Mouse (Mus musculus): ENCODE results near the gene Abcf2. TPM values are rescaled to one million over a fixed set of nuclear protein-coding genes. Genes with fewer than 3 reads are reported as not detected.
"Not testable (repeated sequence)": the region's sequence is repeated elsewhere in the genome, so short reads cannot be mapped to it uniquely, and the experiment has no call there.

Abcf2 gene
- polyA plus RNA-seq, 1 experiment from 2014 or later = 118 TPM

DNA sequence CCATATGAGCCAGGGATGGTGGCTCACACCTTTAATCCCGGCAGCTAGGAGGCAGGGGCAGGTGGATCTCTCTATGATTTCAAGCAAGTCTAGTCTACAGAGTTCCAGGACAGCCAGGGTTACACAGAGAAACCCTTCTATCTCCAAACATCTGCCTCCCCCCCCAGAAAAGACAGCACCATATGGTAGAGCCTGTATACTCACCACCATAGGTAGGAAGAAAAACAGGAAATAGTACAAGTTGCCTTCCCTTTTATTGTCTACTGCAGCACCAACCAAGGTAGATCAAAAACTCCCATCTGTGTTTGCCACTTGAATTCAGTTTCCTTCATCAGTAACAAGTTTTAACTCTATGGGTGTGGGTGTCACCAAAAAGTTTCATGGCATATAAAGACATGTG lies 1.3 kb downstream of the Abcf2 start:
- H3K36me3 ChIP-seq = peaks cover 45% of the 10 kb centered on the region
- no peaks in the 10 kb centered on the region for H3K9me3 ChIP-seq (replicated peaks)
- peak overlapping the region; percentile 84 for H3K9ac ChIP-seq
- ATAC-seq (replicated peaks; ENCODE audit: low FRiP score) = no peak
- H3K27ac ChIP-seq = no peak overlapping the region
- peak overlapping the region; percentile 90 for H3K4me3 ChIP-seq (replicated peaks)
- peak overlapping the region; percentile 84 for H3K4me2 ChIP-seq
- H3K27me3 ChIP-seq = no peaks in the 10 kb centered on the region
- WGBS = 86% methylated on average over 1 of the region's 1 CpGs
- peaks cover 13% of the 10 kb centered on the region for H3K4me1 ChIP-seq

- Histone ChIP-seq H3K4me3 (replicated peaks) (no peak within 1 kb of the TSS), H3K4me1 (peaks cover 3% of the 10 kb centered on the region), H3K36me3 (no peaks in the 10 kb centered on the region), H3K27ac (no peak within 1 kb of the TSS), H3K9me3 (replicated peaks) (no peaks in the 10 kb centered on the region), H3K9ac (no peak within 1 kb of the TSS), H3K4me2 (no peak within 1 kb of the TSS), H3K27me3 (peaks cover 25% of the 10 kb centered on the region)
- ATAC-seq (replicated peaks; ENCODE audit: low FRiP score) = no peak
- 70% methylated on average over 2 of the region's 2 CpGs for WGBS
Measured at GRCm38 (mm10) chr5:24556709-24557108, 20.6 kb downstream of the Abcf2 start, which contains the start of gene 4931409K22Rik. Gene 4931409K22Rik (minus strand): TSS chr5:24556809.

DNA sequence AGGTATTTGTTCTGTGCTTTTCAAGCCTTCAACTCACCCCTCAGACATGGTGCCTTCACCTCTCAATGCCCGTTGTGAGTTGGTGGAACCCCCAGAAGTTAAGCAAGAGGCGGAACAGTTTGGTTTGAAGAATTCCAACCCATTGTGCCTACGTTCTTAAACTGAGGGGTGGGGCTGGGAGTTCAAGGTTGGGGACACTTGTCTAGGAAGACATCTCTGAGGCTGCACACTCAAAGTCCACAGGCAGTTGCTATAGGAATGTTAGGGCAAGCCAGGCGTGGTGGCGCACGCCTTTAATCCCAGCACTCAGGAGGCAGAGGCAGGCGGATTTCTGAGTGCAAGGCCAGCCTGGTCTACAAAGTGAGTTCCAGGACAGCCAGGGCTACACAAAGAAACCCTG lies 21.9 kb downstream of the Abcf2 start:
- 94% methylated on average over 7 of the region's 7 CpGs for WGBS
- H3K4me2 ChIP-seq; ATAC-seq (replicated peaks; ENCODE audit: low FRiP score); H3K9me3 ChIP-seq (replicated peaks); H3K27ac ChIP-seq; H3K4me3 ChIP-seq (replicated peaks); H3K9ac ChIP-seq; H3K36me3 ChIP-seq: not testable (repeated sequence)
- H3K4me1 ChIP-seq = peaks cover 17% of the 10 kb centered on the region
- H3K27me3 ChIP-seq = peaks cover 30% of the 10 kb centered on the region

DNA sequence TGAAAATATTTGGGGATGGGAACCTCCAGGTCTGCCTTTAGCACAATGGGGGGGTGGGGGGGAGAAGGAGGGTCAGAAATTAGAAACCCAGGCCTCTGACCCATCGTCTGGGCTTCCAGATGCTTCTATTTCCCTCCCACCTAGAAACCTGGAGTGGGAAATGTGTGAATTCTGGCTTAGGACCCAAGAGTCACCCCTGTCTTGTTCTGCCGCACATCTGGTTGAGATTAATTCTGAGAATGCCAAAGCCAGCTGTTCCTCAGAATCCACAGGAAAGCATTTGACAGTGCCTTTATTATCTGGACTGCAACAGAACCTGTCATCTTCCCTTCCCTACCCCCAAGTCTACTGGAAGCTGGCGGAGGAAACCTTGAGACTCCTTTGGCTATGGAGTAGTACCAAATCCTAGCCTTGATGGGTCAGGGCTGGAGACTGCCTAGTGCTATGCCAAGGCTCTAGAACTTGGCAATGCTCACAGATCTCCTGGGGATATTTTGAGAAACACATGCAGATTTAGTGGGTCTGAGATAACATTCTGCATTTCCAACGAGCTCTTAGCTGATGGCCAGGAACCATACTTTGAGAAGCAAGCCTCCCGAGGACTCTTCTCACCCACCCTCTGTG lies 23.5 kb downstream of the Abcf2 start:
- ATAC-seq (replicated peaks; ENCODE audit: low FRiP score) = no peak
- 55% methylated on average over 5 of the region's 5 CpGs for WGBS
- Histone ChIP-seq H3K27ac (no peak overlapping the region), H3K4me3 (replicated peaks) (no peak overlapping the region), H3K27me3 (peaks cover 44% of the 10 kb centered on the region), H3K9ac (no peak overlapping the region), H3K36me3 (no peaks in the 10 kb centered on the region), H3K4me1 (peaks cover 18% of the 10 kb centered on the region), H3K9me3 (replicated peaks) (no peaks in the 10 kb centered on the region), H3K4me2 (no peak overlapping the region)

- Histone ChIP-seq H3K4me1 (peaks cover 18% of the 10 kb centered on the region), H3K27me3 (peaks cover 56% of the 10 kb centered on the region), H3K4me2 (peak overlapping the region; percentile 54), H3K9me3 (replicated peaks) (no peaks in the 10 kb centered on the region), H3K36me3 (no peaks in the 10 kb centered on the region), H3K4me3 (replicated peaks) (peak overlapping the region; percentile 16; the same call in 1 of the 2 replicates), H3K9ac (no peak overlapping the region), H3K27ac (peak overlapping the region; percentile 11; the same call in 1 of the 2 replicates)
- ATAC-seq (replicated peaks; ENCODE audit: low FRiP score) = peak; percentile 52; the same call in 1 of the 2 replicates
- 24% methylated on average over 2 of the region's 2 CpGs for WGBS
Measured at GRCm38 (mm10) chr5:24551317-24551688, 26.0 kb downstream of the Abcf2 start.

GRCm38 (mm10) chr5:24550598-24551316 lies 26.5 kb downstream of the Abcf2 start:
- 12% methylated on average over 26 of the region's 26 CpGs for WGBS
- H3K27ac ChIP-seq = peak overlapping the region; percentile 11; the same call in 1 of the 2 replicates
- H3K9me3 ChIP-seq (replicated peaks) = no peaks in the 10 kb centered on the region
- peaks cover 57% of the 10 kb centered on the region for H3K27me3 ChIP-seq
- peak; percentile 74 for ATAC-seq (replicated peaks; ENCODE audit: low FRiP score)
- peak overlapping the region; percentile 16; the same call in 1 of the 2 replicates for H3K4me3 ChIP-seq (replicated peaks)
- H3K9ac ChIP-seq = no peak overlapping the region
- H3K4me1 ChIP-seq = peaks cover 18% of the 10 kb centered on the region
- H3K4me2 ChIP-seq = peak overlapping the region; percentile 54
- no peaks in the 10 kb centered on the region for H3K36me3 ChIP-seq

GRCm38 (mm10) chr5:24542643-24543042 lies 34.6 kb downstream of the Abcf2 start:
- peaks cover 32% of the 10 kb centered on the region for H3K27me3 ChIP-seq
- H3K9ac ChIP-seq = no peak overlapping the region
- WGBS = 76% methylated on average over 7 of the region's 7 CpGs
- no peak overlapping the region for H3K27ac ChIP-seq
- ATAC-seq (replicated peaks; ENCODE audit: low FRiP score) = no peak
- H3K4me3 ChIP-seq (replicated peaks) = no peak overlapping the region
- H3K9me3 ChIP-seq (replicated peaks) = no peaks in the 10 kb centered on the region
- H3K4me2 ChIP-seq = no peak overlapping the region
- no peaks in the 10 kb centered on the region for H3K36me3 ChIP-seq
- H3K4me1 ChIP-seq = peaks cover 22% of the 10 kb centered on the region

GRCm38 (mm10) chr5:24541144-24541569 lies 36.1 kb downstream of the Abcf2 start:
- Histone ChIP-seq H3K4me2 (peak overlapping the region; percentile 60), H3K9ac (no peak overlapping the region), H3K4me3 (replicated peaks) (peak overlapping the region; percentile 26; the same call in 1 of the 2 replicates), H3K27me3 (peaks cover 36% of the 10 kb centered on the region), H3K9me3 (replicated peaks) (no peaks in the 10 kb centered on the region), H3K4me1 (peaks cover 22% of the 10 kb centered on the region), H3K27ac (peak overlapping the region; percentile 70; the same call in 1 of the 2 replicates), H3K36me3 (no peaks in the 10 kb centered on the region)
- 13% methylated on average over 6 of the region's 6 CpGs for WGBS
- ATAC-seq (replicated peaks; ENCODE audit: low FRiP score) = no peak

DNA sequence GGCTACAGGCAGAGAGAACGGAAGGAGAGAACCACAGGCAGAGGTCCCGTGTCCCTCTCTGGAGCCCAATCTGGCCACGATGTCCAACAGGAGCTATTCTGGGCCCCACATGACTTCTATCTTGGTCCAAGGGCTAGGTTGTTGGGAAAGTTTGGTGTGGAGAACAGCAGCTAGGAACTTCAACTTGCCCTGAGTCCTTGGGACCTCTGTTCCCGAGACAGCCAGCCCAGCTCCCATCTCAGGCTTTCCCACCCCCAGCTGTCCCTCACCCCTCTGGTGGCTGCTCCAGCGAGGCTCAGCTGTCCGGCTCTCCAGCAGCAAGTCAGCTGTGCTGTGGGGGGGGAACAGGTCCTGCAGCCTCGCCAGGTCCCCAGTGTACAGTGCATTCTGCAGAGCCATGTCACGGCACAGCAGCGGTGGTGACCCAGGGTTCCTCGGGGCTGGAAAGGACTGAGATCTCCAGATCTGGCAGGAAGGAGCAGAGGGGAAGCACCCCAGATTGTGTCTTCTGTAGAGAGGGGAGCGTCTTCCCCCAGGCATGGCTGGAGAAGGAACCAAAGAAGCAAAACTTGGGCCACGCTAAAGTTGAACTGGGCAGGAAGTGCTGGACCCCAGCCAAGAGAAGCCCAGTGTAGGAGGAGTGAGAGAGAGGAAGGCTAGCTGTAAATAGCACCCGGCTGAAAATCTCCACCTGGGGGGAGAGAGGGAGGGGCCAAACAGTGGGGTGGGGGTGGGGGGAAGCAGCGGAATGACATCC lies 36.7 kb downstream of the Abcf2 start, which contains the start of gene Asb10:
Gene Asb10, minus strand, starts transcription at position 592 of the 757 bp plus-strand sequence.
- H3K9ac ChIP-seq = peak within 1 kb of the TSS; percentile 29; the same call in 1 of the 2 replicates

DNA sequence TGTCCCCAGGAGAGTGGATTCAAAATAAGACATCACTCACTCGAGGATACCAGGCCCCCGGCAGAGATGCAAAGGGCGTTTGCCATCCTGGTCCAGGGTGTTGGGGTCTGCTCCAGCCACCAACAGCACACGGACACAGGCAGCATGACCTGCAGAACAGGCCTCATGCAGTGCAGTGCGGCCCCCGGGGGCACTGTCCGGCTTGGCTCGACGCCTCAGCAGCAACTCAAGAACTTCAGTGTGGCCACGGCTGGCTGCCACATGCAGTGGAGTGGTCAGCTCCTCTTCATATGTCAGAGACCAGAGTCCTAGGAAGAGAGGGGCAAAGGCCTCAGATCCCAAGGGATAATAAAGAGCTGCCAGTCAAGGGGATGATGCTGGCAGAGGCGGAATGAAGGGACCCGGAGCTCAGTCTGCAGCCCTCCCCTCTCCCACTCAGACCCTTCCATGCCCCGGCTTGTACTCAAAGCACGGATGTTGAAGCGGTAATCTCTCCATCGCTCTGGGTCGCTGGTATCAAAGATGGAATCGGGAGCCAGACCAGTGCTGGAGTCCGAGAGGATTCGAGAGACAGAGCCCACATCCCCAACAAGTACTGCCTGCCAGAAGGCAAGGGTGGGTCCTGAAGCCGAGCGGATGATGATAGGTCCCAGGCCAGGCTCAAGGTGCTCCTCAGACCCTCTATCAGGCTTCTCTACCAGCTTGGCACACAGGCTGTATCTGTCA lies 37.5 kb downstream of the Abcf2 start:
- Histone ChIP-seq H3K27ac (0 out of 2 replicates have a peak overlapping the region, but pooled peaks have one; percentile 16), H3K4me2 (peak overlapping the region; percentile 60), H3K36me3 (no peaks in the 10 kb centered on the region), H3K9ac (no peak overlapping the region), H3K4me3 (replicated peaks) (no peak overlapping the region), H3K4me1 (peaks cover 22% of the 10 kb centered on the region), H3K27me3 (peaks cover 41% of the 10 kb centered on the region), H3K9me3 (replicated peaks) (no peaks in the 10 kb centered on the region)
- WGBS = 75% methylated on average over 22 of the region's 22 CpGs
- ATAC-seq (replicated peaks; ENCODE audit: low FRiP score) = no peak

More for the DNA sequence above, 36.7 kb downstream of the Abcf2 start, which contains the start of gene Asb10:
- Histone ChIP-seq H3K27me3 (peaks cover 37% of the 10 kb centered on the region), H3K9me3 (replicated peaks) (no peaks in the 10 kb centered on the region), H3K27ac (peak within 1 kb of the TSS; percentile 70), H3K4me1 (peaks cover 22% of the 10 kb centered on the region), H3K4me3 (replicated peaks) (peak within 1 kb of the TSS; percentile 26), H3K4me2 (peak within 1 kb of the TSS; percentile 60), H3K36me3 (no peaks in the 10 kb centered on the region)
- 17% methylated on average over 14 of the region's 14 CpGs for WGBS
- ATAC-seq (replicated peaks; ENCODE audit: low FRiP score) = peak; percentile 61; the same call in 1 of the 2 replicates

DNA sequence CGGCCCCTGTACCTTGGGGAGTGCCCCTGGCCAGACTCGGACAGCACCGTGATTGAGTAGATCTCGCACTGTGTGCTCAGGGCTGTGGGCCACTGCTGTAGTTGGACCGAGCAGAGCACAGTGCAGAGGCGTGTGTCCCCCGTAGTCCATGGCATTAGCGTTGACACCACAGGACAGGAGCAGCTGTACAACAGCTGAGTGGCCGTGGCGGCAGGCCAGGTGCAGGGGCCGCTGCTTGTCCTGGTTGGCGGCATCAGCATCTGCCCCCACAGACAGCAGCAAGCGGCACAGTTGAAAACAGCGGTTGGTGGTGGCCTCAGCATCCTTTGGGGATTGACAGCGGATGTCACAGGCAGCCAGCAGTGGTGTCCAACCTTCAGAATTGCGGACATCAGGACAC lies 39.6 kb downstream of the Abcf2 start:
- WGBS = 62% methylated on average over 16 of the region's 16 CpGs
- no peak overlapping the region for H3K4me3 ChIP-seq (replicated peaks)
- no peak for ATAC-seq (replicated peaks; ENCODE audit: low FRiP score)
- H3K9ac ChIP-seq = no peak overlapping the region
- peaks cover 59% of the 10 kb centered on the region for H3K27me3 ChIP-seq
- H3K9me3 ChIP-seq (replicated peaks) = no peaks in the 10 kb centered on the region
- H3K27ac ChIP-seq = no peak overlapping the region
- H3K4me1 ChIP-seq = peaks cover 22% of the 10 kb centered on the region
- no peaks in the 10 kb centered on the region for H3K36me3 ChIP-seq
- no peak overlapping the region for H3K4me2 ChIP-seq
